Mouse (Mus musculus) spleen, embryonic (tissue): Measurements from ENCODE around the gene Gpc5.

Experiments
- CTCF ChIA-PET: fragments of 350-600 bp; sonication (Branson Sonifier 250); formaldehyde crosslinking; loops from one replicate; lab custom pipeline; 2022; lab: Charles Lee

Gpc5 gene

DNA sequence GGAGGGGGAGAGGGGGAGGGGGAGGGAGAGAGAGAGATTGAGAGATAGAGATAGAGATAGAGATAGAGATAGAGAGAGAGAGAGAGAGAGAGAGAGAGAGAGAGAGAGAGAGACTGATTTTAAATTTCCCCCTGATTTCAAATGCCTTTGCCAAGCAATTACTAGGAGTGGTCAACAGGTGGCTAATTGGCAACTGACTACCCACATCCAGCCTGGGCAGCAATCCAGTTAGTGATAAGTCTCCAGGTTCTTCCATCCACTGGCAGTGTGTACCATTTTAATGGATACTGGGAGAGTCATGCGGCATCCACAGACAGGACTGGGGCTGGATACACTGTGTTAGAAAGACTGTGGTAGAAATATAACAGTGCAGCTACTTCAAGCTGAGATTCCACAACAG, 1166.1 kb downstream of the Gpc5 start:
- CTCF ChIA-PET = no interaction called here

DNA sequence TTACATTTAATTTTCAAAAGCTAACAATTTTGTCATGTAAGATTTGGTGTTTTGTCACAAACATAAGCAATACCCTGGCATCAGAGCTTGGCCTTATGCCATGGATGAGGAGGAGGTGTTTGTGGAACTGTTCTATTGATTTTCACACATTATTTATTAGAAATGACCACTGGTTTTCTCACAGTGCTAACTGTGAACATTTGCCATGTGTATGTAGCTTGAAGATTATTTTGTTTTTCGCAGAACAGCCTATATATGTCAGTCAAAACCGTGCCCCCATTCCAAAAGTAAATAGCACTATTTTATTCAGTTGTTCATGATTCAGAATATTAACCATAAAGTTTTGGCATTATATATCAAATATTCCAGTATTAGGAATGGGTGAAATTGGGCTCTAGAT, 1216.5 kb downstream of the Gpc5 start:
- CTCF ChIA-PET = no interaction called here

DNA sequence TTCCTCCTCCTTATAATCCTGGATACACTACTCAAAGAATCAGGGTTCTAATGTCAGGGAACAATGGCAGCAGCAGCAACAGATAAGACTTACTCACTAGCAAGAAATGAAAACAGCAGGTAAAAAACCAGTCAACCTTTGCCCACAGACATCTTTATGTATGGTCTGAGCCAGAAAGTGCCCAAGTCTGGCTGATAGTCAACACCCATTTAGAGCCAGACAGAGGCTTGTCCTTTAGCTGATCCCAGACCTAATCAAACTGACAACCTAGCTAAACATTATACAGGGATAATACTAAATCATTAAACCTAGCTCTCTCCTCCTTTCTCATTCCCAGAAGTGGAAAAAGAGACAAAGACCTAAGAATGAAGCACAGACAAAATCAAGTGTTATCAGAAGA, 1225.5 kb downstream of the Gpc5 start:
- CTCF ChIA-PET = no interaction called here

DNA sequence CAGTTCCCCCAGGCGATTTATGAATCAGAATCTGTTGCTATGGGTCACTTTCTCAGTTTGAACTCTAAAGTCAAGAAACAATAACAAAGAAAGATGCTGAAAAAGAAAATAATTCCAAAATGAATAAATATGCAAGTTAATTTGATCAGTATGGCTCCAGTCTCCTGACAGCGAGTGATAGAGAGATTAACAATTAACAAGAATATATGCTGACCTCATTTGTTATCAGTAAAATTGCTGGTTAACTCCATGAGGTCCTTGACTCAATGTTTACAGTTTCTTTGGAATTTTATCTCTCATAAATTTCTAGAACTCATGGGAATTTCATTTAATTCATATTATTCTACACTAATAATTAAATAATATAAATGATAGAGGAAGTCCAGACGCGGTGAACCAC, 1244.2 kb downstream of the Gpc5 start:
- CTCF ChIA-PET = no interaction called here

DNA sequence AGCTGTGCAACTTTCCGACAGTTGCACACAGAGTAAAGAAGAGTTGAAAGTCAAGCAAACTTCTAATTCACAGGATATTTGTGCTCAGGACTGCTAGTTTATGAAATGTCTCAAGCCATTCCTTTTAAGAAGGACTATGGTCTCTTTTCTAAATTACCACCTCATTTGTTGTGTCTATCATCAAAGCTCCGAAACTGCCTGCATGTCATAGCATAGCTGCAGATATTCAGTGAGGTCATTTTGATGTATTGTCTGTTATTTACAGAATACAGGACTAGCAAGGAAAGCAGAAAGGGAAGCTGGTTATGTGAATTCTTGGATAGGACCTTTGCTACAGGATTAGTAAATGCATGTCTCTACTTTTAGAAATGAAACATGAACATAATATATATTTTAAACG, 1246.4 kb downstream of the Gpc5 start:
- CTCF ChIA-PET = no interaction called here

DNA sequence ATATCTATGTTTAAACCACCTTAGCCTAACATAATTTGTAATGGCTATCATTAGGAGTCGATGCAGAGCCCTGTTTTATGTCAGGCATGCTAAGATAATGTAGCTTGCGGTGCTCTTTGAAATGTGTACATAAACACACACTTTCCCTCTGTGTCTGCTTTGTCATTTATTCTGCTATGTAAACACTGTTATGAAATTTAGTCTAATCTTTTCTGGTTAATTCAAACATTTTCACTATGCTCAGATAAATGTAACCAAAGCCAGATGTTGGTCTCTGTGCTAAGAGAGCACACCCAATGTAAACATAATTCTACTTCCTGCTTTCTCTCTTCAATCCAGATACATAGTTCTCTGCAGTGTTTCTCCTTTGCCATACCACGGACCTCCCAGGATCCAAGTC, 1256.5 kb downstream of the Gpc5 start:
- CTCF ChIA-PET = no interaction called here

DNA sequence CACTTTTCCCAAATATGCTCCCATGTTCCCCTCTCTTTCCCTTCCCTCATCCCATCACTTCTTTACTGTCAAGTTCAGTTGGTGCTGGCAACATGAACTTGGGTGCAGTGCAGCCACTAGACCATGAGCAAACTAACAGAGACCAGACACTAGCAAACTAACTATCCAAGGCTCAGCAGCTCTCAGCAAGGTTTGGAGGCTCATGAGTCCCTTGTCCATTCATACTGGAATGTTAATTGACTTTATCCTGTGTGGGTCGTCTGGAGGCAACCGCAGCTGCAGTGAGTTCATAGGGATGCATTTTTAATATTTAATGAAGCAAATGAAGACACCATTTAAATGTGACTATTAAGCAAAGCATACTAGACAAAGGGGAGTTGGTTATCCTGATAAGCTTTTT, 1292.6 kb downstream of the Gpc5 start:
- CTCF ChIA-PET = no interaction called here

DNA sequence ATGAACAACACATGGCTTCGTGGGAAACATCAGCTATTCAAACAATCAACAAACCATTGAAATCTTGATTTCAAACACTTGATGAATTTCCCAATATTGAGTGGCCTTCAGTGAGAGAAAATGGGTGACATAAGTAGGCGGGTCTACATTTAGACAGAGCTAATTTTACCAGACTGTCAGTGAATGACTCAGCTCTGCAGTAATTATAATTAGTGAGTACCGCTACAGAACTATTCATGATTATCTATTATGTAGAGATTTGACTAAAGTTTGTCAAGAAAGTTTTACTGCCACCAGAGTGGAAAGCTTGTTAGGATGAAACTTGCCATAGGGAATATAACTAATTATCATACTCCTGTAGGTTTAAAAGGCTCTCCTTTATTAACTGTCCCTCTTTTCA, 1323.5 kb downstream of the Gpc5 start:
- CTCF ChIA-PET = no interaction called here

DNA sequence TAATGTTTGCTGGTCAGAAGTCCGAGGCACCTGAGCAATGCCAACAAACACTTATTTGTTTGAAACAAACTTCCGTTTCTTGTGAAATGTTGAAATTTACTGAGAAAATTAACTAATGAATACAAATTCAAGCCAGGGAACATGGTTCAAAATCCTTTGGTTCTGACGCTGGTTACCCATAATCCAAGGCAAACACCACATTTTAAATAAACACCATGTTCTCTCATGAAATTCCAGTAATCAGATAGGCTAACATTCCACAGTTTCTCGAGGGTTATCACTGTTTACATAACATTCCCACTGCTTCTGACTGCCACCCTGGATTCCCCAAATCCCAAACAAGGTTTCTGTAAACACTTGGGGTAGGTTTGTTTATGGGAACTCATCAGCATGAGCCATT, 1356.2 kb downstream of the Gpc5 start:
- CTCF ChIA-PET = no interaction called here

DNA sequence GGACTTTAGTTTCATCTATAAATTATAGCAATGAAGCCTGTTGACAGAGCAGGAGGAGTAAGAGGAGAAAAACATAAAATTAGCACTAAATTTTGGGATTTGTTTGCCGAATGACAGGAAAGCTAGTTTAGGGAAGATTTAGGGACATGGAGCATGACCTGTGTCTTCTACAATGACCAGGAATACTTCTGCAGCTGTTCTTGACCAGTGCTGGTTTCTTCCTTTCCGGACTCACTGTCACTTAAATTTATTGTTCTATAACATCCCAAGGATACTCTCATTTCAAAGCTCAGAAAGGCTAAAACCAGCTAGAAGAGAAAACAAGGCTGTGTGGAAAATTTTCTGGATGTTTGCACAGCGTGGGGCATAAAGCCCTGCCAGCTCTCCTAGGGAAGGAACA, 1361.3 kb downstream of the Gpc5 start:
- CTCF ChIA-PET = no interaction called here

DNA sequence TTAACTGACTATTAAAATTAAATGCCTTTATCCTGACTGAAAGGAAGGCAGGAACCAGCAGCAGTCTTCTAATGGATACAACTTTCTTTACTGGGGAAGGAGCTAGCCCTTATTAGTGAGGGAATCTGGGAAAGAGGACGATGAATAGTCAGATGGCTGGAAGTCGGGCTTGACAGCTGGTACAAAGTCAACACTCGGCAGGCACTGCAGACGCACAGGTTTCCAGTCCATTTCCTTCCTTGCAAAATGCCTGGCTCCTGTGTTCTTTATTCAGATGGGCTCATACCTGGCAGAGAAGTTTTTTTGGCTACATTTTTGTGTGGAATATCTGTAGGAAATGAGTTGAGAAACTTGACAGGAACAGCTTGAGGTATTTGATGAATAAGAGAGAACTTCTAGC, 1364.2 kb downstream of the Gpc5 start:
- CTCF ChIA-PET = no interaction called here

DNA sequence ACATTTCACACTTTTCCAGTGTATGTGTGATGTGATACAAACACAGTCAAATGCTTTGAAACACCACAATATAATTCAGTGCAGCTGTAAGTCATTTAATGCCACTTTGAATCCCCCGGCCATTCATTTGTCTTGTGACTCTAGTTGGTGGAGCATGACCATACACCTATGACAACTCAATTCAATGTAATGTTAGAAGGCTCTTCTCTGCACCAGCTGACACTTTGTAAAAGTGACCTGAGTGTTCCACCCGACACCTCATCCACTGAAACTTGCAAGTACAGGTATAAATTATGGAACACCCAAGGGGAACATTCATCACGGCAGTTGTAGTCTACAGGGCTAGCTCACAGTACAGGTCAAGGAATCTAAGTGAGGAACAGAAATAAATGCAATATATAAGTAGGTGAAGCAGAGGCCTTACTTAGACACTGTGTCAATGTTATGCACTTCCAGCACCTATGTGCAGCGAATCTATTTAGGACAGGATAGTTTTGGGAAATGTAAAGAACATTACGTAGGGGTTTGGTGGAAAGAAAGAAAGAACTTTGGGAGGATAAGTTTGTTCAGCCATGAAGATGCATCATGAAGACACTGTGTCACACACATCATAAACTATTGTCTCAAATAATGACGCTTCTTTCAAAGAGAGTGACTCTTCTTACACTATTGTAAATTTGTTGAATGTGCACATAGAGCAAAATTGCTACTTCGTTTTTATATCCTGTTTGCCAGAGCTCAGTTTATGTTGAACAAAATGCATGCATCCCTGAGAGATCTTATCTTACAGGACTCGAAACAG, 1381.6 kb downstream of the Gpc5 start:
- CTCF ChIA-PET = no interaction called here

DNA sequence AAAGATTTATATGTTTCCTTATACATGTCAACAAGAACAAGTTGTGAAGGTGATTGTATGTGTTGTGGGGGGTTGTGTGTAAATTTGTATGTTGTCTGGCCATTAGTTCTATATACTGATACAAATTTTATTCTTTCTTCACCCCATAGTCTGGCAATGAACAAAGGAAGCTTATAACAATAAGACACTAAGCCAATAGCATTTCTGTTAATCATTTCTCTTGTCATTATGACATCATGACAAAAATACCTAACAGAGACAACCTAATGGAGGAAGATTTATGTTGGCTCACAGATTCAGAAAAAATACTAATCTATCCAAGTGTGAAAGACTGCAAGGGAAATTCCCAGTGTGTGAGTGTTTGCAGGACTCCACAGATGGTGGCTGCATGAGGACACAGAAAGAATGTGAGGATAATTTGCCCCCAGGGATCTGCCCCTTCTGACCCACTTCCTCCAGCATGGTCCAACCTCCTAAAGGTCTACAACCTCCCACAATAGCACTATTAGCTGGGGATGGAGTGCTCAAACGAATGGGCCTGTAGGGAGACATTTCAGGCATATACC, 1402.4 kb downstream of the Gpc5 start:
- CTCF ChIA-PET = no interaction called here

DNA sequence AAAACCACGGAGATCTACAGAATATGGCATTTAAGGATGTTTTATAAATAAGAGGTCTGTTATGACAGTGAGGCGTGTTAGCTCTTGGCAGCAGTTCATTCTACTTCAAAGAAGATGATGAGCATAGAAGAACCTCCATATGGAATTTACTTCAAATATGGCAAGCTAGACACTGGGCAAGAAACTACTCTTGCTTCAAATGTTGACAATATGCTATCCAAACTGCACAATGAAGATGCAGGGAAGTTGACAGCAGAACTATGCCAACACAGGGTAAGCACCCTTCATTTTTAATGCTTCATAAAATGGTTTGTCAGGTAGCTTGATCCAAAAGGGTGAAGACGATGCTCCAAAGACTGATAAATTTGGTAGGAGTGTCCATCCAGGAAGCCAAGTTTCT, 1446.2 kb downstream of the Gpc5 start:
- CTCF ChIA-PET = interaction anchor here (0.6 kb wide), 1 partner anchor 1400 kb away, joined by 5 read pairs; no protein-coding TSS in a partner anchor

DNA sequence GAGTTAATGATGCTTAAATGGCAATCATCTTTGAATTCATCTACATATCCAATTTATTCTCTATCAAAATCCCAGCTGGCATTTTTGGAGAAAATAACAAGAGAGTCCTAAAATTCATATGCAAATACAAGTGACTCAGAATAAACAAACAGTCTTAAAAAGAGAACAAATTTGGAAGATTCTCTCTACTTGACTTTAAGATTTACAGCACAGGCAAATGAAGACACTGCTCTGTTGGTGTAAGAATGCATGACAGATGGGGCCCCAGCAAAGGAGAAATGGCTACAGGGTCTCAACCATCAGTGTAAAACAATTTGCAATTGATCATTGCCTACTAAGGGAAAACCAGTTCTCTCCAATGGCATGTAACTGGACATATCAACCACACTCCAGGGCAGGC, 1451.7 kb downstream of the Gpc5 start:
- CTCF ChIA-PET = no interaction called here

DNA sequence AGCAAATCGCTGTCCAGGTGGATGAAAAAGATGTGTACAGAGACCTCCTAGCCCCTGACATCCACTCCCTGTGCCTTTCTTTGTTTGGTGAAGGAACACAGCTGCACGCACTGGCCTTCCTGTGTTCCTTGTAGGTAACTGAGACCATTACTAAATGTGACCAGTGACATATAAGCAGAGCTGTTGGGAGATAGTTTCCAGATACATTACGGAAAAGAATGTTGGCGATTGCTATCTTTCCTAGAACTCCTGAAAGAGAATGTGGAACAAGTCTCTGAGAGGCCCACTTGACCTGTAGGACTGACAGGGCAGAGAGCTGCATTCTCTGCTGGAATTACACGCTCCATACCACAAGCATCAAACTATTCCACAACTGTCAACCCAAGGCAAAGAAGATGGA, 1459.4 kb downstream of the Gpc5 start:
- CTCF ChIA-PET = no interaction called here

DNA sequence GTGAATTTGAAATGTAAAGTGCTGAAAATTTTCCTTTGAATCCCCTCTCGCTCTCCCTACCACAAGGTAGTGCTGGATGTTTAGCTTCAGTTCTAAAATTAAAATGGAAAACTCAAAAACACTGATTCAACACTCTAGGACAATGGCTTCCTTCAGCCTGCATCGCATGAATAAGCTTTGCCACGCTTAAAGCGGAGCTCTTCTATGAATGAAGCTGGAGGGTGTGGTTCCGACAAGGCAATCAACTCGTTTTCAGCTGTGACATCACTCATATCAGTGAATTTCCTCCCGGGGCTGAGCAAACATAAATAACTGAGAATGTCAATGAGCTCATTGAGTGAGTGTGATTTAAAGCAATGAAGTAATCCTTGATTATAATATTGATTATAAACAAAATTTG, 1461.3 kb downstream of the Gpc5 start:
- CTCF ChIA-PET = interaction anchor here (0.6 kb wide), 1 partner anchor 541 kb away, joined by 3 read pairs; no protein-coding TSS in a partner anchor

DNA sequence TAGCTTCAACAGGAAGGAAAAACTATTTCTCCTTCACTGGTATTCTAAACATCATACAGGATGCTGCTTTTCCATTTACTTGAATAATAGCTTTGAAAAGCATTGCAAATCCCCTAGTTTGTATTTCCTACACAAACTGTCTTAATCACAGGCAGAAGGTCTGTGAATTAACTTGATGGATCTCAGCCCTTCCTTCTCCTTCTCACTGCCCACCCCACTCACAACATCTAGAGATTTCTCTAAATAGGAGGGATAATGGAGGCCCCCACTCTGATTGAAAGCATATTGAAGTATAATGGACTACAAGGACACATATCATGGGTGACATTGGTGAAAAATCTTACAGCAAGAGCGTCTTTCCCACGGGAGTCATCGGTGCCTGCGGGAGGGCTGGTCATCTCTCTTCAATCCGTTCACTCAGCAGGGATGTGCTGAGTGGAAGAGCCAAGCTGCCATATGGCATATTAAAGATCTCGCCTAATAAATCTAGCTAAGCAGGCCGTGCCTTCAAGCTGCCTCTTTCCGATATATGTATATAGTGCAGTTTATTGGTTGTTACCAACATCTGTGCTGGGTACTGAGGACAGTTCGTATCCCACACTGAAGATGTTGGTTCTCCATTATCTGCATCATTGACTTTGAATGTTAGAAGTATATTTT, 1466.3 kb downstream of the Gpc5 start:
- CTCF ChIA-PET = no interaction called here

DNA sequence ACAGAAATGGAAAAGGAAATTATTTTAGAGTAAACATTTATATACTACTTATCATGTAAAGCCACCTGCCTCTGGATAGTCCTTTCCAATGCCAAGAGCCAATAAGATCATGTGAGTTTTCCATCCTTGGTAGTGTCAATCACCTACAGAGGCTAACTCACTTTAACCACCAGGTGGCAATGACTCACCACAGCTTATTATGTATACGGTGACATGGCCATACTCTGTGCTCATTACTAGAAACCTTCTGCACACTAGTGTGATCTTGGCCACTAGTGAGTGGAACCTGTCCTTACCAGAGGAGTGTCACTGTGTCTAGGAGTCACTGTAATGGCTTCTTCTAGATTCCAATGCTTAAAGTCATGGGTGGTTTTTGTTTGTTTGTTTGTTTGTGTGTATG, 1468.0 kb downstream of the Gpc5 start:
- CTCF ChIA-PET = no interaction called here
